Mouse (Mus musculus) CD4-positive helper T cell, adult 2 months (primary cell): ENCODE measurements around the gene Cyth2.

Experiments
- DNase-seq: peaks from one replicate; pipeline ENCODE4 v3.0.0-alpha.2; 2012; ENCODE audit warnings: low read depth, missing footprints, low spot score

Cyth2 gene

GRCm38 (mm10) chr7:45814841-45815240, 460 bp upstream of the Cyth2 start:
- DNase-seq, result no peak

GRCm38 (mm10) chr7:45812921-45813320, 1.5 kb downstream of the Cyth2 start:
- DNase-seq, result no peak

- DNase-seq, result no peak
Observed at GRCm38 (mm10) chr7:45809276-45810075, 4.9 kb downstream of the Cyth2 start.

- DNase-seq, result no peak
Observed at GRCm38 (mm10) chr7:45808471-45808870, 5.9 kb downstream of the Cyth2 start.

GRCm38 (mm10) chr7:45805941-45806340, 8.4 kb downstream of the Cyth2 start:
- DNase-seq, result no peak

- no peak for DNase-seq
Observed at GRCm38 (mm10) chr7:45802551-45802950, 11.8 kb downstream of the Cyth2 start.

GRCm38 (mm10) chr7:45801348-45801747, 13.0 kb downstream of the Cyth2 start:
- DNase-seq, result peak; percentile 91

- DNase-seq, result peak; percentile 86
Observed at GRCm38 (mm10) chr7:45800546-45801204, 13.7 kb downstream of the Cyth2 start.

- DNase-seq, result no peak
Observed at GRCm38 (mm10) chr7:45800001-45800400, 14.4 kb downstream of the Cyth2 start.

- DNase-seq, result peak; percentile 85
Observed at GRCm38 (mm10) chr7:45798931-45799330, 15.4 kb downstream of the Cyth2 start.

GRCm38 (mm10) chr7:45798511-45798836, 15.9 kb downstream of the Cyth2 start:
- peak; percentile 72 for DNase-seq

- no peak for DNase-seq
Observed at GRCm38 (mm10) chr7:45797661-45798510, 16.5 kb downstream of the Cyth2 start.

GRCm38 (mm10) chr7:45796950-45797349, 17.4 kb downstream of the Cyth2 start:
- DNase-seq, result no peak

GRCm38 (mm10) chr7:45794971-45795370, 19.4 kb downstream of the Cyth2 start:
- DNase-seq, result no peak

GRCm38 (mm10) chr7:45793969-45794585, 20.3 kb downstream of the Cyth2 start:
- DNase-seq, result no peak

GRCm38 (mm10) chr7:45793240-45793639, 21.1 kb downstream of the Cyth2 start:
- DNase-seq, result no peak

GRCm38 (mm10) chr7:45791756-45792490, 22.5 kb downstream of the Cyth2 start:
- no peak for DNase-seq

GRCm38 (mm10) chr7:45790721-45791120, 23.7 kb downstream of the Cyth2 start:
- DNase-seq, result no peak

GRCm38 (mm10) chr7:45787642-45788041, 26.7 kb downstream of the Cyth2 start:
- no peak for DNase-seq

GRCm38 (mm10) chr7:45786661-45787413, 27.5 kb downstream of the Cyth2 start:
- no peak for DNase-seq
